Comparison of ENCODE assay signal across 23 mouse cellular contexts in the genomic region with DNA sequence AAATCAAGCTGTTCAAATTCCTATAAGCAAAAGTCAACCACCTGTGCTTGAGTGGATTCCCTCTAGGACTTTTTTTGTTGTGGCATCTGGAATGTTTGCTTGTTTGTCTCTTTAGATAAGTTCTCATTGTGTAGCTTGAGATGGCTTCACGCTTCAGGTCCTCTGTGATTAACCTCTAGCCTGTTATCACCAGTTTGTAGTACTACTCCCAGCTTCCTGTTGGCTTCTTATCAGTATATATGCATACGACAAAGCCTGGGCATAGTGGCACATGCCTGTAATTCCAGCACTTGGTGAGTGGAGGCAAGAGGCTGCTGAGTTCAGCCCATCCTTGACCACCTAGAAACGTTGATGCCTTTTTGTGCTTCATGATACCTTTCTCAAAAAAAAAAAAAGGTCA. TPM values are rescaled to one million over a fixed set of nuclear protein-coding genes. Genes with fewer than 3 reads are reported as not detected.
DNase-seq lines count a peak whose midpoint lies in the region; ATAC-seq and TF ChIP-seq lines count a peak whose summit lies in the region.
"Had no signal": no experiment of that assay in that cellular context is flagged by ENCODE, and none has a peak within 500 bp of the region (broad histone marks: within the 10 kb centered on the region; RNA-seq: fewer than 3 reads in every experiment).

No protein-coding gene starts in this region.

- no peak for TF ChIP-seq CTCF in lung, postnatal 0 days (IDR thresholded peaks at IDR 0.05)

- no peaks in the 10 kb centered on the region for H3K9me3 ChIP-seq in lung, postnatal 0 days (ENCODE audit: low read length)
- H3K9me3 ChIP-seq in liver, embryonic 16.5 days (replicated peaks; ENCODE audit: control insufficient read depth, low read length): no peaks in the 10 kb centered on the region
- H3K9me3 ChIP-seq: embryonic facial prominence, embryonic 12.5 days; forebrain, embryonic 12.5 days; heart, embryonic 13.5 days; hindbrain, embryonic 10.5 days had no signal

- no peak for ATAC-seq in lung, postnatal 0 days
- peak; percentile 68 for ATAC-seq in liver, embryonic 16.5 days (ENCODE audit: low read depth)
- ATAC-seq: hindbrain, embryonic 16.5 days; intestine, embryonic 16.5 days had no signal

- no peaks in the 10 kb centered on the region for H3K36me3 ChIP-seq in lung, postnatal 0 days (ENCODE audit: insufficient read depth, low read length)
- no peaks in the 10 kb centered on the region for H3K36me3 ChIP-seq in liver, embryonic 16.5 days (ENCODE audit: control insufficient read depth, insufficient read depth)
- H3K36me3 ChIP-seq: embryonic facial prominence, embryonic 12.5 days; forebrain, embryonic 12.5 days; heart, embryonic 13.5 days; hindbrain, embryonic 10.5 days had no signal

- DNase-seq in lung, postnatal 0 days (ENCODE audit: low spot score): no peak
- DNase-seq in lung, adult 18-20 months: no peak
- DNase-seq in liver: peak; percentile 29
- DNase-seq in adrenal gland, postnatal 36 days: no peak
- no peak for DNase-seq in layer of hippocampus, adult 8-10 months (ENCODE audit: low spot score in 2 of 2)
- no peak for DNase-seq in gastrocnemius, postnatal 36 days
- DNase-seq: cerebellum, adult 11-12 months; cerebellum, postnatal 10 days; kidney, adult 9 months; kidney, postnatal 14 days; right cerebral cortex, adult 18-20 months; right cerebral cortex, postnatal 4 days; thymus, postnatal 14 days had no signal

- H3K4me1 ChIP-seq in lung, postnatal 0 days (ENCODE audit: insufficient read depth, low read depth, low read length): no peaks in the 10 kb centered on the region
- H3K4me1 ChIP-seq in liver, embryonic 16.5 days (ENCODE audit: control insufficient read depth, low read depth, low read length): no peaks in the 10 kb centered on the region; the same call in 1 of the 2 replicates
- H3K4me1 ChIP-seq: embryonic facial prominence, embryonic 12.5 days; forebrain, embryonic 12.5 days; hindbrain, embryonic 10.5 days had no signal

- no peak overlapping the region for H3K4me3 ChIP-seq in lung, postnatal 0 days (ENCODE audit: low read depth, low read length)
- H3K4me3 ChIP-seq in liver, embryonic 16.5 days (ENCODE audit: low read depth, low read length): no peak overlapping the region
- H3K4me3 ChIP-seq: embryonic facial prominence, embryonic 12.5 days; forebrain, embryonic 12.5 days; heart, embryonic 13.5 days; hindbrain, embryonic 10.5 days; layer of hippocampus, adult 2 months had no signal

- TF ChIP-seq EP300 in lung, postnatal 0 days (IDR thresholded peaks at IDR 0.05): peak; percentile 64

- intact Hi-C loops in gastrocnemius, postnatal 36 days (cut with DNase I): no loop called here

- no peak overlapping the region for H3K27ac ChIP-seq in lung, postnatal 0 days (ENCODE audit: low read length)
- no peak overlapping the region for H3K27ac ChIP-seq in liver, embryonic 16.5 days (ENCODE audit: low read length)
- H3K27ac ChIP-seq: embryonic facial prominence, embryonic 12.5 days; forebrain, embryonic 12.5 days; heart, embryonic 13.5 days; hindbrain, embryonic 10.5 days; layer of hippocampus, adult 2 months; macrophage had no signal

- no peak overlapping the region for H3K4me2 ChIP-seq in lung, postnatal 0 days (replicated peaks; ENCODE audit: low read depth, low read length)
- H3K4me2 ChIP-seq in liver, embryonic 16.5 days (ENCODE audit: low read depth, low read length): no peak overlapping the region
- H3K4me2 ChIP-seq: embryonic facial prominence, embryonic 12.5 days; forebrain, embryonic 12.5 days; heart, embryonic 13.5 days; midbrain, embryonic 11.5 days had no signal

- H3K9ac ChIP-seq in lung, postnatal 0 days (replicated peaks; ENCODE audit: low read depth): no peak overlapping the region
- no peak overlapping the region for H3K9ac ChIP-seq in liver, embryonic 16.5 days (ENCODE audit: low read depth, low read length)
- H3K9ac ChIP-seq: embryonic facial prominence, embryonic 12.5 days; forebrain, embryonic 12.5 days; heart, embryonic 13.5 days had no signal

- no peaks in the 10 kb centered on the region for H3K27me3 ChIP-seq in lung, postnatal 0 days (replicated peaks; ENCODE audit: insufficient read depth, low read length)
- no peaks in the 10 kb centered on the region; the same call in 1 of the 2 replicates for H3K27me3 ChIP-seq in liver, embryonic 16.5 days (ENCODE audit: control insufficient read depth, insufficient read depth, low read depth, low read length)
- H3K27me3 ChIP-seq: embryonic facial prominence, embryonic 12.5 days; forebrain, embryonic 12.5 days; heart, embryonic 13.5 days had no signal

- WGBS in lung, postnatal 0 days: 31% methylated on average over 3 of the region's 3 CpGs
- WGBS in liver, embryonic 16.5 days (ENCODE audit: insufficient replicate concordance): 4% methylated on average over 3 of the region's 3 CpGs

RNA-seq across cellular contexts. Expression of a gene that starts 16.8 kb away (rescaled TPM):
- 10.7 and 12.9 TPM in 2 replicates for polyA plus RNA-seq in lung, postnatal 0 days (2015; fragmentation: Nextera tagmentation; extraction: Ambion mirVana)
- polyA plus RNA-seq in liver, embryonic 16.5 days (2015; fragmentation: Nextera tagmentation; extraction: Ambion mirVana): 1.1 and 1.3 TPM in 2 replicates
- total RNA-seq in adrenal gland, postnatal 36 days (2021): 10 to 100 TPM; 12.6 to 41.2 TPM
- total RNA-seq in layer of hippocampus, adult 8-10 months (2022): 10 to 100 TPM; 48.5 to 57.3 (median 49.5) TPM
- 1 to 10 TPM; 3.2 to 3.9 TPM for total RNA-seq in gastrocnemius, postnatal 36 days (2021)
